8 mouse cellular contexts compared by ENCODE assay signal in the genomic region with DNA sequence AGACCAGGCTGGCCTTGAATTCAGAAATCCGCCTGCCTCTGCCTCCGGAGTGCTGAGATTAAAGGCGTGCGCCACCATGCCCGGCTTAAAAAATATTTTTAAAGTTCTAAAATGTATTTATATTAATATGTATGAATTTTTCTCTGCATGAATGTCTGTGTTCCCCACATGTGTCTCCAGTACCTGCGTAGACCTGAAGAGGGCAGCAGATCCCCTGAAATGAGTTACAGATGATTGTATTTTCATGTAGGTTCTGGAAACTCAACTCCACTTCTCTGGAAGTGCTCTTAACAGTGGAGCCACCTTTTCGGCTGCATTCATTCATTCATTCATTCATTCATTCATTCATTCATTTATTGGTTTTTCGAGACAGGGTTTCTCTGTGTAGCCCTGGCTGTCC. TPM values are rescaled to one million over a fixed set of nuclear protein-coding genes. Genes with fewer than 3 reads are reported as not detected.
DNase-seq lines count a peak whose midpoint lies in the region; ATAC-seq and TF ChIP-seq lines count a peak whose summit lies in the region.
"Had no signal": no experiment of that assay in that cellular context is flagged by ENCODE, and none has a peak within 500 bp of the region (broad histone marks: within the 10 kb centered on the region; RNA-seq: fewer than 3 reads in every experiment).

No protein-coding gene starts in this region.

- TF ChIP-seq POLR2A in bone marrow, adult 2 months (IDR thresholded peaks at IDR 0.05; ENCODE audit: borderline replicate concordance, control insufficient read depth, low read depth, low read length), result no peak
- no peak for TF ChIP-seq POLR2A in embryonic fibroblast, embryonic 13.5 days (IDR thresholded peaks at IDR 0.05; ENCODE audit: low read depth, low read length)

- no peaks in the 10 kb centered on the region for H3K9me3 ChIP-seq in lung, embryonic 14.5 days (ENCODE audit: low read depth, low read length)
- H3K9me3 ChIP-seq: limb, embryonic 12.5 days had no signal

- no peaks in the 10 kb centered on the region for H3K36me3 ChIP-seq in lung, embryonic 14.5 days (ENCODE audit: insufficient read depth)
- H3K36me3 ChIP-seq: limb, embryonic 12.5 days had no signal

- H3K4me3 ChIP-seq in bone marrow, adult 2 months (replicated peaks; ENCODE audit: control insufficient read depth, low read depth, low read length), result no peak overlapping the region
- H3K4me3 ChIP-seq in embryonic fibroblast, embryonic 13.5 days (ENCODE audit: insufficient read depth, low read length), result no peak overlapping the region
- no peak overlapping the region for H3K4me3 ChIP-seq in lung, embryonic 14.5 days (ENCODE audit: low read depth, low read length)
- H3K4me3 ChIP-seq: limb, embryonic 12.5 days had no signal

- ATAC-seq in lung, embryonic 14.5 days (ENCODE audit: insufficient read depth), result no peak

- H3K27ac ChIP-seq in bone marrow, adult 2 months (ENCODE audit: control insufficient read depth, insufficient read depth, low read depth, low read length, poor library complexity), result no peak overlapping the region
- no peak overlapping the region for H3K27ac ChIP-seq in embryonic fibroblast, embryonic 13.5 days (ENCODE audit: insufficient read depth, low read length)
- H3K27ac ChIP-seq in lung, embryonic 14.5 days (ENCODE audit: low read depth), result no peak overlapping the region
- H3K27ac ChIP-seq: limb, embryonic 12.5 days had no signal

- TF ChIP-seq CTCF in bone marrow, adult 2 months (IDR thresholded peaks at IDR 0.05; ENCODE audit: control insufficient read depth, insufficient read depth, low read length), result peak; percentile 48
- TF ChIP-seq CTCF in embryonic fibroblast, embryonic 13.5 days (IDR thresholded peaks at IDR 0.05; ENCODE audit: borderline replicate concordance, insufficient read depth, low read length), result peak; percentile 38; the same call in 1 of the 2 replicates
- peak; percentile 75 for TF ChIP-seq CTCF in lung, embryonic 14.5 days (IDR thresholded peaks at IDR 0.05; ENCODE audit: low read depth)

- DNase-seq in 3T3-L1 (ENCODE audit: low read depth, low spot score) (peak; percentile 90), A20 (ENCODE audit: low read depth, low spot score) (peak; percentile 79)
- peak; percentile 66 to 86 for DNase-seq in kidney, postnatal 25 days
- peak; percentile 88 for DNase-seq in lung, embryonic 14.5 days
- peak; percentile 20 for DNase-seq in skeletal muscle tissue, adult 2 months (ENCODE audit: low read depth, low spot score)

- H3K27me3 ChIP-seq in lung, embryonic 14.5 days (ENCODE audit: insufficient read depth, low read length), result no peaks in the 10 kb centered on the region
- H3K27me3 ChIP-seq: limb, embryonic 12.5 days had no signal

- H3K9ac ChIP-seq in lung, embryonic 14.5 days, result no peak overlapping the region
- H3K9ac ChIP-seq: limb, embryonic 12.5 days had no signal

- H3K4me2 ChIP-seq in lung, embryonic 14.5 days, result no peak overlapping the region
- H3K4me2 ChIP-seq: limb, embryonic 12.5 days had no signal

- WGBS in bone marrow, adult 2 months, result 57% methylated on average over 8 of the region's 8 CpGs
- WGBS in lung, embryonic 14.5 days, result 62% methylated on average over 8 of the region's 8 CpGs

- H3K4me1 ChIP-seq in bone marrow, adult 2 months (ENCODE audit: control insufficient read depth, insufficient read depth, low read length), result peaks cover 1% of the 10 kb centered on the region; the same call in 1 of the 2 replicates
- H3K4me1 ChIP-seq in embryonic fibroblast, embryonic 13.5 days (ENCODE audit: control insufficient read depth, insufficient read depth, low read length), result peaks cover 4% of the 10 kb centered on the region; the same call in 1 of the 2 replicates
- peaks cover 5% of the 10 kb centered on the region for H3K4me1 ChIP-seq in lung, embryonic 14.5 days (ENCODE audit: insufficient read depth)

RNA-seq across cellular contexts. Expression of gene Tipin, which starts 3.7 kb away (rescaled TPM):
- 82.0 and 115 TPM in 2 replicates for polyA plus RNA-seq in bone marrow, adult 2 months (2011; ENCODE audit: insufficient read depth, insufficient read length, low replicate concordance, missing spikeins)
- 88.9 and 104 TPM in 2 replicates for polyA plus RNA-seq in embryonic fibroblast, embryonic 13.5 days (2011; ENCODE audit: insufficient read length, low read depth, missing spikeins)
- polyA plus RNA-seq in lung, embryonic 14.5 days (2014; fragmentation: Nextera tagmentation; extraction: Ambion mirVana), result 281 and 288 TPM in 2 replicates

RNA-seq across cellular contexts. Expression of gene Map2k1, which starts 24.3 kb away (rescaled TPM):
- polyA plus RNA-seq in bone marrow, adult 2 months (2011; ENCODE audit: insufficient read depth, insufficient read length, low replicate concordance, missing spikeins), result 8.1 and 22.2 TPM in 2 replicates
- 58.4 and 66.6 TPM in 2 replicates for polyA plus RNA-seq in embryonic fibroblast, embryonic 13.5 days (2011; ENCODE audit: insufficient read length, low read depth, missing spikeins)
- 69.2 and 71.2 TPM in 2 replicates for polyA plus RNA-seq in lung, embryonic 14.5 days (2014; fragmentation: Nextera tagmentation; extraction: Ambion mirVana)

RNA-seq across cellular contexts. Expression of gene Uchl4, which starts 42.7 kb away (rescaled TPM):
- polyA plus RNA-seq in bone marrow, adult 2 months (2011; ENCODE audit: insufficient read depth, insufficient read length, low replicate concordance, missing spikeins), result not detected in 2 replicates
- 2.5 and 3.1 TPM in 2 replicates for polyA plus RNA-seq in embryonic fibroblast, embryonic 13.5 days (2011; ENCODE audit: insufficient read length, low read depth, missing spikeins)
- polyA plus RNA-seq in lung, embryonic 14.5 days (2014; fragmentation: Nextera tagmentation; extraction: Ambion mirVana), result 2.7 and 3.6 TPM in 2 replicates

Comparison
In these comparisons a context has a peak if more than half of its experiments do, and no peak if none do; other contexts are left out.
1. DNase-seq: peak in every context shown above with its lines; median percentile 90 in 3T3-L1; 88 in lung, embryonic 14.5 days; 79 in A20; 76 in kidney, postnatal 25 days; 20 in skeletal muscle tissue, adult 2 months.